Mouse (Mus musculus) spleen, embryonic (tissue): ENCODE data around the gene Gdpd3.

Experiments
- CTCF ChIA-PET: fragments of 350-600 bp; sonication (Branson Sonifier 250); formaldehyde crosslinking; loops from one replicate; lab custom pipeline; 2022; lab: Charles Lee

Gdpd3 gene

GRCm38 (mm10) chr7:126760391-126760802 is 5.7 kb upstream of the Gdpd3 start:
- CTCF ChIA-PET = no interaction called here

- CTCF ChIA-PET = no interaction called here
These were observed 5.2 kb upstream of the Gdpd3 start for GRCm38 (mm10) chr7:126760956-126761355.

- CTCF ChIA-PET = no interaction called here
These were observed 4.5 kb upstream of the Gdpd3 start for GRCm38 (mm10) chr7:126761529-126762067.

GRCm38 (mm10) chr7:126762471-126763008 is 3.6 kb upstream of the Gdpd3 start:
- CTCF ChIA-PET = interaction anchor here (0.7 to 1.6 kb wide), 2 partner anchors 13 to 93 kb away, joined by 3 to 5 read pairs; no protein-coding TSS in a partner anchor

GRCm38 (mm10) chr7:126765540-126765939 is 594 bp upstream of the Gdpd3 start:
- CTCF ChIA-PET = no interaction called here

- CTCF ChIA-PET = interaction anchor here (0.6 kb wide), 1 partner anchor 453 kb away, joined by 7 read pairs; no protein-coding TSS in a partner anchor
These were observed 867 bp downstream of the Gdpd3 start for GRCm38 (mm10) chr7:126767001-126767400.

GRCm38 (mm10) chr7:126770784-126771183 is 4.7 kb downstream of the Gdpd3 start:
- CTCF ChIA-PET = no interaction called here

GRCm38 (mm10) chr7:126773351-126773750 is 7.2 kb downstream of the Gdpd3 start:
- CTCF ChIA-PET = interaction anchor here (0.6 kb wide), 2 partner anchors 12 to 18 kb away, joined by 4 to 6 read pairs; no protein-coding TSS in a partner anchor

GRCm38 (mm10) chr7:126774463-126774862 is 8.3 kb downstream of the Gdpd3 start:
- CTCF ChIA-PET = interaction anchor here (1.9 kb wide), 1 partner anchor 12 kb away, joined by 5 read pairs; no protein-coding TSS in a partner anchor

GRCm38 (mm10) chr7:126775185-126775977 is 9.2 kb downstream of the Gdpd3 start:
- CTCF ChIA-PET = interaction anchor here (1.9 kb wide), 1 partner anchor 12 kb away, joined by 5 read pairs; no protein-coding TSS in a partner anchor

- CTCF ChIA-PET = interaction anchor here (1.9 kb wide), 1 partner anchor 13 kb away, joined by 5 read pairs; no protein-coding TSS in a partner anchor
These were observed 9.8 kb downstream of the Gdpd3 start for GRCm38 (mm10) chr7:126775978-126776234.

- CTCF ChIA-PET = no interaction called here
These were observed 10.5 kb downstream of the Gdpd3 start, which contains the start of gene Ypel3 for GRCm38 (mm10) chr7:126776598-126777057. TSS of gene Ypel3 (plus strand) at chr7:126776955.

- CTCF ChIA-PET = interaction anchor here (0.5 kb wide), 1 partner anchor 88 kb away, joined by 5 read pairs; no protein-coding TSS in a partner anchor
These were observed 11.3 kb downstream of the Gdpd3 start for GRCm38 (mm10) chr7:126777476-126777875.

- CTCF ChIA-PET = no interaction called here
These were observed 12.0 kb downstream of the Gdpd3 start for GRCm38 (mm10) chr7:126778147-126778546.

- CTCF ChIA-PET = interaction anchor here (0.8 kb wide), 1 partner anchor 318 kb away, joined by 3 read pairs; no protein-coding TSS in a partner anchor
These were observed 13.0 kb downstream of the Gdpd3 start for GRCm38 (mm10) chr7:126779101-126779500.

- CTCF ChIA-PET = interaction anchor here (0.5 to 1.0 kb wide), 9 partner anchors 11 to 835 kb away, joined by 3 to 5 read pairs (median 3); partner anchors contain the start of gene Apobr
These were observed 14.1 kb downstream of the Gdpd3 start for GRCm38 (mm10) chr7:126779983-126780970.

- CTCF ChIA-PET = interaction anchor here (0.5 to 0.6 kb wide), 2 partner anchors 42 to 49 kb away, joined by 3 read pairs; no protein-coding TSS in a partner anchor
These were observed 15.0 kb downstream of the Gdpd3 start, which contains the start of gene Tbx6 for GRCm38 (mm10) chr7:126780971-126781635. TSS of gene Tbx6 (plus strand) at chr7:126781483.

GRCm38 (mm10) chr7:126781661-126782370 is 15.7 kb downstream of the Gdpd3 start:
- CTCF ChIA-PET = interaction anchor here (0.5 kb wide), 1 partner anchor 358 kb away, joined by 3 read pairs; no protein-coding TSS in a partner anchor

GRCm38 (mm10) chr7:126782693-126783092 is 16.6 kb downstream of the Gdpd3 start:
- CTCF ChIA-PET = no interaction called here
